Mouse (Mus musculus) heart, adult 18-20 months (tissue): ENCODE data around the gene Evi2a. TPM values are rescaled to one million over a fixed set of nuclear protein-coding genes. Genes with fewer than 3 reads are reported as not detected.

Experiments
- total RNA-seq, 2 experiments: library from RNA; stranded (reverse); gene quantifications; 2 replicates each; pipeline ENCODE4 v1.2.3; 2021

Evi2a gene
- total RNA-seq, 2 experiments from 2014 or later: 1.5 to 1.6 TPM

Other genes starting within 250 kb of the Evi2a start
- not detected for gene Gm9964, start 233.7 kb downstream of the Evi2a start, total RNA-seq
- 10 to 100 TPM; 31.3 to 33.6 TPM for gene Nf1, start 190.9 kb downstream of the Evi2a start, total RNA-seq
- not detected for gene Omg, start 26.5 kb downstream of the Evi2a start, total RNA-seq
- gene Evi2b, start 6.8 kb downstream of the Evi2a start, total RNA-seq: 1 to 10 TPM in 1 of 2 experiments, under 1 TPM in 1; 0.30 to 2.2 TPM
- not detected for gene Evi2, start within 50 bp of the Evi2a start, total RNA-seq
- under 1 TPM; 0.15 to 0.36 TPM for gene Rab11fip4, start 60.6 kb upstream of the Evi2a start, total RNA-seq